Mouse (Mus musculus) stomach, postnatal 0 days (tissue): ENCODE measurements at regions not wholly inside any gene's neighbourhood (a gene's known extent, or its start where the extent isn't known, plus 50 kb on each side); places are given as distances from the start of the nearest gene placed in this dataset.
A peak's percentile ranks its signal among the peaks of the same experiment; 100 is the strongest.

Experiments
- ATAC-seq: fragments of 200-750 bp; cut with Nextera tagmentation; 2 replicates; pipeline ENCODE4 v1.8.0; 2017; ENCODE audit not compliant: low FRiP score, low TSS enrichment
- DNase-seq: peaks from one replicate; pipeline ENCODE4 v3.0.0-alpha.2; 2016; ENCODE audit warnings: low spot score
- H3K27ac ChIP-seq: fragments of 300-500 bp; sonication (generic); replicated peaks from 2 replicates; pipeline ENCODE4 v1.5.1; 2014; ENCODE audit warnings: mild to moderate bottlenecking, control low read depth
- H3K27me3 ChIP-seq: fragments of 300-500 bp; sonication (generic); 2 replicates; pipeline ENCODE4 v1.6.1; 2014; ENCODE audit warnings: low read length; ENCODE audit not compliant: control insufficient read depth, insufficient read depth
- H3K36me3 ChIP-seq: fragments of 300-500 bp; sonication (generic); 2 replicates; pipeline ENCODE4 v1.6.1; 2014; ENCODE audit warnings: low read length, mixed read lengths; ENCODE audit not compliant: control insufficient read depth, insufficient read depth
- H3K4me1 ChIP-seq: fragments of 300-500 bp; sonication (generic); replicated peaks from 2 replicates; pipeline ENCODE4 v1.6.1; 2014; ENCODE audit warnings: antibody characterized with exemption; ENCODE audit not compliant: control insufficient read depth, insufficient read depth
- H3K4me2 ChIP-seq: fragments of 300-500 bp; sonication (generic); replicated peaks from 2 replicates; pipeline ENCODE4 v1.6.1; 2014; ENCODE audit warnings: low read depth, mild to moderate bottlenecking, control low read depth, moderate library complexity
- H3K4me3 ChIP-seq: fragments of 300-500 bp; sonication (generic); 2 replicates; pipeline ENCODE4 v1.5.1; 2014; ENCODE audit warnings: low read depth, low read length, control low read depth
- H3K9ac ChIP-seq: fragments of 300-500 bp; sonication (generic); 2 replicates; pipeline ENCODE4 v1.6.1; 2014; ENCODE audit warnings: mild to moderate bottlenecking, low read length, control low read depth, mixed read lengths
- H3K9me3 ChIP-seq: fragments of 300-500 bp; sonication (generic); 2 replicates; pipeline ENCODE4 v1.6.1; 2016; ENCODE audit warnings: low read length; ENCODE audit not compliant: control insufficient read depth
- CTCF ChIP-seq: IDR thresholded peaks from 2 replicates; pipeline ENCODE4 v1.5.1; 2016; ENCODE audit warnings: antibody characterized with exemption, low read depth, mild to moderate bottlenecking, moderate library complexity
- EP300 ChIP-seq: optimal IDR thresholded peaks from 2 replicates; pipeline ENCODE3; 2016; ENCODE audit warnings: antibody characterized with exemption
- WGBS: fragments of 180-500 bp; shearing (Covaris S2); extraction: QIAGEN DNeasy Blood & Tissue Kit; methylation state at CpG from one replicate; pipeline ENCODE4 v1.1.7; 2014; 5-methylcytosine and 5-hydroxymethylcytosine counted together

GRCm38 (mm10) chr15:84500214-84500613, 53.3 kb upstream of the Shisal1 start:
- Histone ChIP-seq H3K27me3 (no peaks in the 10 kb centered on the region), H3K27ac (no peak overlapping the region), H3K9ac (no peak overlapping the region), H3K36me3 (no peaks in the 10 kb centered on the region), H3K9me3 (no peaks in the 10 kb centered on the region), H3K4me3 (no peak overlapping the region), H3K4me1 (no peaks in the 10 kb centered on the region), H3K4me2 (no peak overlapping the region)
- 62% methylated on average over 4 of the region's 4 CpGs for WGBS
- DNase-seq (no peak), ATAC-seq (0 out of 2 replicates have a peak, but pooled peaks have one; percentile 22)
- no peak for TF ChIP-seq CTCF
- no peak for TF ChIP-seq EP300

- no peak for TF ChIP-seq CTCF
- no peak for TF ChIP-seq EP300
- H3K27ac ChIP-seq, result no peak overlapping the region
- no peak overlapping the region for H3K4me2 ChIP-seq
- no peak overlapping the region for H3K4me3 ChIP-seq
- no peak for ATAC-seq
- H3K36me3 ChIP-seq, result no peaks in the 10 kb centered on the region
- no peaks in the 10 kb centered on the region for H3K4me1 ChIP-seq
- no peaks in the 10 kb centered on the region for H3K9me3 ChIP-seq
- no peaks in the 10 kb centered on the region for H3K27me3 ChIP-seq
- 75% methylated on average over 10 of the region's 10 CpGs for WGBS
- DNase-seq, result no peak
- H3K9ac ChIP-seq, result no peak overlapping the region
Observed at GRCm38 (mm10) chr15:84497130-84497529, 50.2 kb upstream of the Shisal1 start.
